Mouse (Mus musculus) hindbrain, postnatal 0 days (tissue): ENCODE data around the gene Ppp3r1. TPM values are rescaled to one million over a fixed set of nuclear protein-coding genes. Genes with fewer than 3 reads are reported as not detected.

ENCODE experiments used
- ATAC-seq: fragments of 200-750 bp; cut with Nextera tagmentation; 2 replicates; pipeline ENCODE4 v1.8.0; 2017; ENCODE audit warnings: mild to moderate bottlenecking, moderate TSS enrichment, moderate library complexity
- DNase-seq: peaks from one replicate; pipeline ENCODE4 v3.0.0-alpha.2; 2015; ENCODE audit warnings: low spot score
- H3K27ac ChIP-seq: fragments of 300-500 bp; sonication (generic); 2 replicates; pipeline ENCODE4 v1.5.1; 2014; ENCODE audit warnings: mild to moderate bottlenecking
- H3K27me3 ChIP-seq: fragments of 300-500 bp; sonication (generic); 2 replicates; pipeline ENCODE4 v1.6.1; 2014; ENCODE audit warnings: low read length, mixed read lengths; ENCODE audit not compliant: insufficient read depth
- H3K36me3 ChIP-seq: fragments of 300-500 bp; sonication (generic); 2 replicates; pipeline ENCODE4 v1.6.1; 2014; ENCODE audit warnings: low read length, mixed read lengths; ENCODE audit not compliant: insufficient read depth
- H3K4me1 ChIP-seq: fragments of 300-500 bp; sonication (generic); 2 replicates; pipeline ENCODE4 v1.6.1; 2014; ENCODE audit warnings: antibody characterized with exemption, low read length, mixed read lengths; ENCODE audit not compliant: insufficient read depth
- H3K4me2 ChIP-seq: fragments of 300-500 bp; sonication (generic); 2 replicates; pipeline ENCODE4 v1.6.1; 2014; ENCODE audit warnings: low read depth, mild to moderate bottlenecking, low read length, moderate library complexity, mixed read lengths
- H3K4me3 ChIP-seq: fragments of 300-500 bp; sonication (generic); 2 replicates; pipeline ENCODE4 v1.5.1; 2014; ENCODE audit warnings: low read length
- H3K9ac ChIP-seq: fragments of 300-500 bp; sonication (generic); replicated peaks from 2 replicates; pipeline ENCODE4 v1.6.1; 2014; ENCODE audit warnings: mild to moderate bottlenecking, low read length, moderate library complexity, mixed read lengths
- H3K9me3 ChIP-seq: fragments of 300-500 bp; sonication (generic); 2 replicates; pipeline ENCODE4 v1.6.1; 2016; ENCODE audit warnings: low read length, mixed read lengths
- CTCF ChIP-seq: IDR thresholded peaks from 2 replicates; pipeline ENCODE4 v1.5.1; 2016; ENCODE audit warnings: antibody characterized with exemption, control low read depth, low read depth
- WGBS: fragments of 180-500 bp; shearing (Covaris S2); extraction: QIAGEN DNeasy Blood & Tissue Kit; methylation state at CpG from one replicate; pipeline ENCODE4 v1.1.7; 2014; 5-methylcytosine and 5-hydroxymethylcytosine counted together
- polyA plus RNA-seq: library from polyadenylated mRNA; unstranded; fragments of >200 nt; fragmentation: Nextera tagmentation; extraction: Ambion mirVana; gene quantifications from 2 replicates; pipeline ENCODE4 v1.2.1, GENCODE M21; 2015
- total RNA-seq: library from RNA; depleted of rRNA; stranded (reverse); fragments of >200 nt; gene quantifications from 2 replicates; pipeline ENCODE4 v1.2.3, GENCODE M21; 2014

Gene Ppp3r1
- total and polyA plus RNA-seq, 2 experiments from 2014 or later, result 90.3 to 268 TPM

GRCm38 (mm10) chr11:17180753-17181152 is 21.7 kb downstream of the Ppp3r1 start:
- H3K9me3 ChIP-seq, result no peaks in the 10 kb centered on the region
- H3K4me1 ChIP-seq, result no peaks in the 10 kb centered on the region
- TF ChIP-seq CTCF, result no peak
- no peaks in the 10 kb centered on the region for H3K27me3 ChIP-seq
- no peak overlapping the region for H3K9ac ChIP-seq
- H3K4me3 ChIP-seq, result no peak overlapping the region
- no peak overlapping the region for H3K27ac ChIP-seq
- H3K4me2 ChIP-seq, result no peak overlapping the region
- ATAC-seq (no peak), DNase-seq (no peak)
- H3K36me3 ChIP-seq, result no peaks in the 10 kb centered on the region
- 89% methylated on average over 3 of the region's 3 CpGs for WGBS

- DNase-seq (peak; percentile 6), ATAC-seq (no peak)
- no peak within 1 kb of the TSS for H3K27ac ChIP-seq
- no peak within 1 kb of the TSS for H3K4me2 ChIP-seq
- H3K9me3 ChIP-seq, result no peaks in the 10 kb centered on the region
- WGBS, result 64% methylated on average over 3 of the region's 3 CpGs
- no peaks in the 10 kb centered on the region for H3K36me3 ChIP-seq
- no peak within 1 kb of the TSS for H3K9ac ChIP-seq
- no peaks in the 10 kb centered on the region for H3K4me1 ChIP-seq
- TF ChIP-seq CTCF, result no peak
- H3K4me3 ChIP-seq, result no peak within 1 kb of the TSS
- H3K27me3 ChIP-seq, result no peaks in the 10 kb centered on the region
Observed at GRCm38 (mm10) chr11:17181807-17182206, 22.7 kb downstream of the Ppp3r1 start, which contains the start of gene Wdr92. TSS of gene Wdr92 (plus strand) at chr11:17182107.

- Histone ChIP-seq H3K36me3 (no peaks in the 10 kb centered on the region), H3K4me2 (no peak overlapping the region), H3K9me3 (no peaks in the 10 kb centered on the region), H3K27me3 (no peaks in the 10 kb centered on the region), H3K9ac (no peak overlapping the region), H3K27ac (no peak overlapping the region), H3K4me3 (no peak overlapping the region), H3K4me1 (no peaks in the 10 kb centered on the region)
- 84% methylated on average over 2 of the region's 2 CpGs for WGBS
- no peak for ATAC-seq
- no peak for TF ChIP-seq CTCF
- DNase-seq, result no peak
Observed at GRCm38 (mm10) chr11:17183165-17183564, 24.1 kb downstream of the Ppp3r1 start.

- TF ChIP-seq CTCF, result no peak
- no peaks in the 10 kb centered on the region for H3K36me3 ChIP-seq
- H3K4me3 ChIP-seq, result no peak overlapping the region
- DNase-seq, result no peak
- no peak overlapping the region for H3K27ac ChIP-seq
- no peaks in the 10 kb centered on the region for H3K9me3 ChIP-seq
- H3K27me3 ChIP-seq, result no peaks in the 10 kb centered on the region
- no peak overlapping the region for H3K4me2 ChIP-seq
- WGBS, result 78% methylated on average over 3 of the region's 3 CpGs
- ATAC-seq, result no peak
- no peaks in the 10 kb centered on the region for H3K4me1 ChIP-seq
- H3K9ac ChIP-seq, result no peak overlapping the region
Observed at GRCm38 (mm10) chr11:17187649-17188048, 28.6 kb downstream of the Ppp3r1 start.

GRCm38 (mm10) chr11:17188786-17189185 is 29.7 kb downstream of the Ppp3r1 start:
- Histone ChIP-seq H3K9me3 (no peaks in the 10 kb centered on the region), H3K4me2 (no peak overlapping the region), H3K4me3 (no peak overlapping the region), H3K36me3 (no peaks in the 10 kb centered on the region), H3K9ac (no peak overlapping the region), H3K4me1 (no peaks in the 10 kb centered on the region), H3K27ac (no peak overlapping the region), H3K27me3 (no peaks in the 10 kb centered on the region)
- no peak for TF ChIP-seq CTCF
- ATAC-seq, result no peak
- no peak for DNase-seq
- 48% methylated on average over 3 of the region's 3 CpGs for WGBS

- DNase-seq (no peak), ATAC-seq (no peak)
- H3K9me3 ChIP-seq, result no peaks in the 10 kb centered on the region
- H3K36me3 ChIP-seq, result peaks cover 18% of the 10 kb centered on the region
- TF ChIP-seq CTCF, result peak; percentile 41
- no peak overlapping the region for H3K9ac ChIP-seq
- no peak overlapping the region for H3K4me2 ChIP-seq
- H3K4me3 ChIP-seq, result no peak overlapping the region
- no peaks in the 10 kb centered on the region for H3K27me3 ChIP-seq
- no peaks in the 10 kb centered on the region for H3K4me1 ChIP-seq
- H3K27ac ChIP-seq, result no peak overlapping the region
- 75% methylated on average over 9 of the region's 9 CpGs for WGBS
Observed at GRCm38 (mm10) chr11:17192151-17192844, 33.2 kb downstream of the Ppp3r1 start.

GRCm38 (mm10) chr11:17199170-17199569 is 40.1 kb downstream of the Ppp3r1 start:
- no peak overlapping the region for H3K4me3 ChIP-seq
- H3K27me3 ChIP-seq, result no peaks in the 10 kb centered on the region
- H3K27ac ChIP-seq, result no peak overlapping the region
- H3K9ac ChIP-seq, result no peak overlapping the region
- ATAC-seq (no peak), DNase-seq (no peak)
- H3K4me1 ChIP-seq, result no peaks in the 10 kb centered on the region
- TF ChIP-seq CTCF, result no peak
- no peaks in the 10 kb centered on the region for H3K9me3 ChIP-seq
- H3K36me3 ChIP-seq, result peaks cover 27% of the 10 kb centered on the region
- WGBS, result 93% methylated on average over 5 of the region's 5 CpGs
- no peak overlapping the region for H3K4me2 ChIP-seq
